Mouse (Mus musculus) stomach, embryonic 15.5 days (tissue): Measurements from ENCODE around the gene Timm8a2. TPM values are rescaled to one million over a fixed set of nuclear protein-coding genes. Genes with fewer than 3 reads are reported as not detected.

ENCODE experiments used
- ATAC-seq: fragments of 200-750 bp; cut with Nextera tagmentation; 2 replicates; pipeline ENCODE4 v1.8.0; 2017; ENCODE audit warnings: low read depth, moderate number of reproducible peaks, moderate TSS enrichment; ENCODE audit not compliant: insufficient read depth, low FRiP score
- H3K27ac ChIP-seq: fragments of 300-500 bp; sonication (generic); 2 replicates; pipeline ENCODE4 v1.5.1; 2015; ENCODE audit warnings: mild to moderate bottlenecking, inconsistent platforms
- H3K27me3 ChIP-seq: fragments of 300-500 bp; sonication (generic); replicated peaks from 2 replicates; pipeline ENCODE4 v1.6.1; 2015; ENCODE audit warnings: inconsistent platforms
- H3K36me3 ChIP-seq: fragments of 300-500 bp; sonication (generic); 2 replicates; pipeline ENCODE4 v1.6.1; 2015; ENCODE audit warnings: inconsistent platforms
- H3K4me1 ChIP-seq: fragments of 300-500 bp; sonication (generic); 2 replicates; pipeline ENCODE4 v1.6.1; 2015; ENCODE audit warnings: inconsistent platforms
- H3K4me2 ChIP-seq: fragments of 300-500 bp; sonication (generic); 2 replicates; pipeline ENCODE4 v1.6.1; 2015; ENCODE audit warnings: mild to moderate bottlenecking, inconsistent platforms
- H3K4me3 ChIP-seq: fragments of 300-500 bp; sonication (generic); replicated peaks from 2 replicates; pipeline ENCODE4 v1.5.1; 2015; ENCODE audit warnings: inconsistent platforms
- H3K9ac ChIP-seq: fragments of 300-500 bp; sonication (generic); 2 replicates; pipeline ENCODE4 v1.6.1; 2015; ENCODE audit warnings: inconsistent platforms
- H3K9me3 ChIP-seq: fragments of 300-500 bp; sonication (generic); 2 replicates; pipeline ENCODE4 v1.6.1; 2016; ENCODE audit warnings: inconsistent platforms
- WGBS: fragments of 180-500 bp; shearing (Covaris S2); methylation state at CpG from one replicate; pipeline ENCODE4 v1.1.7; 2015; 5-methylcytosine and 5-hydroxymethylcytosine counted together
- polyA plus RNA-seq: library from polyadenylated mRNA; unstranded; fragments of >200 nt; fragmentation: Nextera tagmentation; extraction: Ambion mirVana; gene quantifications from 2 replicates; pipeline ENCODE4 v1.2.1, GENCODE M21; 2015

Gene Timm8a2
- not detected in 2 replicates for polyA plus RNA-seq

GRCm38 (mm10) chr14:122034451-122034850, at the start of gene Timm8a2:
Gene Timm8a2 (plus strand): TSS chr14:122034674.
- H3K4me1 ChIP-seq: no peaks in the 10 kb centered on the region
- ATAC-seq: no peak
- no peaks in the 10 kb centered on the region for H3K27me3 ChIP-seq
- no peak within 1 kb of the TSS for H3K4me2 ChIP-seq
- H3K9me3 ChIP-seq: no peaks in the 10 kb centered on the region
- H3K9ac ChIP-seq: no peak within 1 kb of the TSS
- WGBS: 92% methylated on average over 13 of the region's 13 CpGs
- H3K36me3 ChIP-seq: no peaks in the 10 kb centered on the region
- no peak within 1 kb of the TSS for H3K4me3 ChIP-seq
- no peak within 1 kb of the TSS for H3K27ac ChIP-seq

GRCm38 (mm10) chr14:121985477-121985876, 49.0 kb upstream of the Timm8a2 start:
- Histone ChIP-seq H3K4me1 (peaks cover 3% of the 10 kb centered on the region; the same call in 1 of the 2 replicates), H3K9ac (no peak overlapping the region), H3K27me3 (no peaks in the 10 kb centered on the region), H3K9me3 (no peaks in the 10 kb centered on the region), H3K27ac (no peak overlapping the region; the same call in 1 of the 2 replicates), H3K36me3 (no peaks in the 10 kb centered on the region), H3K4me2 (no peak overlapping the region), H3K4me3 (no peak overlapping the region)
- ATAC-seq: no peak
- 72% methylated on average over 3 of the region's 3 CpGs for WGBS

- no peaks in the 10 kb centered on the region for H3K9me3 ChIP-seq
- no peaks in the 10 kb centered on the region for H3K27me3 ChIP-seq
- no peak for ATAC-seq
- H3K4me2 ChIP-seq: no peak overlapping the region
- H3K4me3 ChIP-seq: no peak overlapping the region
- H3K36me3 ChIP-seq: no peaks in the 10 kb centered on the region
- peaks cover 3% of the 10 kb centered on the region; the same call in 1 of the 2 replicates for H3K4me1 ChIP-seq
- WGBS: 79% methylated on average over 6 of the region's 6 CpGs
- no peak overlapping the region for H3K9ac ChIP-seq
- H3K27ac ChIP-seq: no peak overlapping the region
These were observed 48.4 kb upstream of the Timm8a2 start for GRCm38 (mm10) chr14:121986028-121986427.

GRCm38 (mm10) chr14:121987287-121987686, 47.2 kb upstream of the Timm8a2 start:
- H3K36me3 ChIP-seq: no peaks in the 10 kb centered on the region
- no peak overlapping the region for H3K4me3 ChIP-seq
- H3K4me1 ChIP-seq: peaks cover 3% of the 10 kb centered on the region; the same call in 1 of the 2 replicates
- 0 out of 2 replicates have a peak overlapping the region, but pooled peaks have one; percentile 27 for H3K27ac ChIP-seq
- H3K4me2 ChIP-seq: no peak overlapping the region
- H3K9ac ChIP-seq: no peak overlapping the region
- no peak for ATAC-seq
- 82% methylated on average over 1 of the region's 1 CpGs for WGBS
- no peaks in the 10 kb centered on the region for H3K9me3 ChIP-seq
- no peaks in the 10 kb centered on the region for H3K27me3 ChIP-seq

GRCm38 (mm10) chr14:121987691-121988090, 46.8 kb upstream of the Timm8a2 start:
- no peaks in the 10 kb centered on the region for H3K36me3 ChIP-seq
- peaks cover 3% of the 10 kb centered on the region; the same call in 1 of the 2 replicates for H3K4me1 ChIP-seq
- no peak overlapping the region for H3K27ac ChIP-seq
- H3K4me3 ChIP-seq: no peak overlapping the region
- H3K4me2 ChIP-seq: no peak overlapping the region
- WGBS: 77% methylated on average over 4 of the region's 4 CpGs
- no peak overlapping the region for H3K9ac ChIP-seq
- no peaks in the 10 kb centered on the region for H3K27me3 ChIP-seq
- H3K9me3 ChIP-seq: no peaks in the 10 kb centered on the region
- no peak for ATAC-seq

GRCm38 (mm10) chr14:121989331-121989730, 45.1 kb upstream of the Timm8a2 start:
- Histone ChIP-seq H3K4me1 (no peaks in the 10 kb centered on the region), H3K4me2 (no peak overlapping the region), H3K4me3 (no peak overlapping the region), H3K36me3 (no peaks in the 10 kb centered on the region), H3K27me3 (no peaks in the 10 kb centered on the region), H3K9ac (no peak overlapping the region), H3K27ac (no peak overlapping the region), H3K9me3 (no peaks in the 10 kb centered on the region)
- 84% methylated on average over 3 of the region's 3 CpGs for WGBS
- no peak for ATAC-seq

- no peaks in the 10 kb centered on the region for H3K9me3 ChIP-seq
- no peaks in the 10 kb centered on the region for H3K36me3 ChIP-seq
- no peak overlapping the region for H3K9ac ChIP-seq
- no peaks in the 10 kb centered on the region for H3K4me1 ChIP-seq
- no peak overlapping the region for H3K27ac ChIP-seq
- no peak overlapping the region for H3K4me2 ChIP-seq
- WGBS: 89% methylated on average over 3 of the region's 3 CpGs
- no peak for ATAC-seq
- no peaks in the 10 kb centered on the region for H3K27me3 ChIP-seq
- H3K4me3 ChIP-seq: no peak overlapping the region
These were observed 44.6 kb upstream of the Timm8a2 start for GRCm38 (mm10) chr14:121989869-121990268.

- Histone ChIP-seq H3K9ac (no peak overlapping the region), H3K4me1 (no peaks in the 10 kb centered on the region), H3K4me3 (no peak overlapping the region), H3K27ac (no peak overlapping the region), H3K27me3 (no peaks in the 10 kb centered on the region), H3K4me2 (no peak overlapping the region), H3K36me3 (no peaks in the 10 kb centered on the region), H3K9me3 (no peaks in the 10 kb centered on the region)
- WGBS: 85% methylated on average over 6 of the region's 6 CpGs
- no peak for ATAC-seq
These were observed 43.6 kb upstream of the Timm8a2 start for GRCm38 (mm10) chr14:121990897-121991296.

GRCm38 (mm10) chr14:121991921-121992320, 42.6 kb upstream of the Timm8a2 start:
- H3K4me3 ChIP-seq: no peak overlapping the region

GRCm38 (mm10) chr14:121992395-121993280, 41.8 kb upstream of the Timm8a2 start:
- 0 out of 2 replicates have a peak overlapping the region, but pooled peaks have one; percentile 11 for H3K27ac ChIP-seq
- H3K9me3 ChIP-seq: no peaks in the 10 kb centered on the region
- H3K27me3 ChIP-seq: no peaks in the 10 kb centered on the region
- no peaks in the 10 kb centered on the region for H3K36me3 ChIP-seq
- WGBS: 87% methylated on average over 13 of the region's 13 CpGs
- no peak overlapping the region for H3K4me2 ChIP-seq
- H3K4me1 ChIP-seq: no peaks in the 10 kb centered on the region
- no peak overlapping the region for H3K4me3 ChIP-seq
- no peak for ATAC-seq
- H3K9ac ChIP-seq: no peak overlapping the region

More at GRCm38 (mm10) chr14:121991921-121992320, 42.6 kb upstream of the Timm8a2 start:
- Histone ChIP-seq H3K4me2 (no peak overlapping the region), H3K27me3 (no peaks in the 10 kb centered on the region), H3K27ac (0 out of 2 replicates have a peak overlapping the region, but pooled peaks have one; percentile 11), H3K9me3 (no peaks in the 10 kb centered on the region), H3K36me3 (no peaks in the 10 kb centered on the region), H3K9ac (no peak overlapping the region), H3K4me1 (no peaks in the 10 kb centered on the region)
- no peak for ATAC-seq

- Histone ChIP-seq H3K9ac (no peak overlapping the region), H3K4me2 (no peak overlapping the region), H3K27me3 (no peaks in the 10 kb centered on the region), H3K27ac (no peak overlapping the region), H3K9me3 (no peaks in the 10 kb centered on the region), H3K4me3 (no peak overlapping the region), H3K36me3 (no peaks in the 10 kb centered on the region), H3K4me1 (no peaks in the 10 kb centered on the region)
- no peak for ATAC-seq
- WGBS: 76% methylated on average over 4 of the region's 4 CpGs
These were observed 40.9 kb upstream of the Timm8a2 start for GRCm38 (mm10) chr14:121993616-121994015.

- WGBS: 87% methylated on average over 17 of the region's 17 CpGs
- ATAC-seq: no peak
- no peak overlapping the region for H3K4me3 ChIP-seq
These were observed 40.2 kb upstream of the Timm8a2 start for GRCm38 (mm10) chr14:121994171-121994700.

More at GRCm38 (mm10) chr14:121994171-121994700, 40.2 kb upstream of the Timm8a2 start:
- H3K36me3 ChIP-seq: no peaks in the 10 kb centered on the region
- H3K4me1 ChIP-seq: no peaks in the 10 kb centered on the region
- H3K4me2 ChIP-seq: no peak overlapping the region
- no peaks in the 10 kb centered on the region for H3K27me3 ChIP-seq
- H3K27ac ChIP-seq: no peak overlapping the region
- H3K9ac ChIP-seq: no peak overlapping the region
- no peaks in the 10 kb centered on the region for H3K9me3 ChIP-seq
